Mouse (Mus musculus) stomach, embryonic 14.5 days (tissue): ENCODE measurements around the gene Sh2b2. TPM values are rescaled to one million over a fixed set of nuclear protein-coding genes. Genes with fewer than 3 reads are reported as not detected.
A peak's percentile ranks its signal among the peaks of the same experiment; 100 is the strongest.

Experiments
- ATAC-seq: fragments of 200-750 bp; cut with Nextera tagmentation; 2 replicates; pipeline ENCODE4 v1.8.0; 2017; ENCODE audit warnings: low read depth, moderate TSS enrichment; ENCODE audit not compliant: insufficient number of reproducible peaks, insufficient read depth, low FRiP score
- H3K27ac ChIP-seq: fragments of 300-500 bp; sonication (generic); 2 replicates; pipeline ENCODE4 v1.5.1; 2014; ENCODE audit warnings: mild to moderate bottlenecking, low read length, moderate library complexity, mixed read lengths
- H3K27me3 ChIP-seq: fragments of 300-500 bp; sonication (generic); 2 replicates; pipeline ENCODE4 v1.6.1; 2014; ENCODE audit warnings: low read length, control low read depth, mixed read lengths; ENCODE audit not compliant: control insufficient read depth, insufficient read depth
- H3K36me3 ChIP-seq: fragments of 300-500 bp; sonication (generic); 2 replicates; pipeline ENCODE4 v1.6.1; 2014; ENCODE audit warnings: mild to moderate bottlenecking, control low read depth, low read length, moderate library complexity, mixed read lengths; ENCODE audit not compliant: control insufficient read depth, insufficient read depth
- H3K4me1 ChIP-seq: fragments of 300-500 bp; sonication (generic); 2 replicates; pipeline ENCODE4 v1.6.1; 2014; ENCODE audit warnings: low read length, control low read depth, mixed read lengths; ENCODE audit not compliant: control insufficient read depth, insufficient read depth
- H3K4me2 ChIP-seq: fragments of 300-500 bp; sonication (generic); replicated peaks from 2 replicates; pipeline ENCODE4 v1.6.1; 2014; ENCODE audit warnings: low read depth, low read length, control low read depth
- H3K4me3 ChIP-seq: fragments of 300-500 bp; sonication (generic); 2 replicates; pipeline ENCODE4 v1.5.1; 2014; ENCODE audit warnings: low read depth, low read length, control low read depth
- H3K9ac ChIP-seq: fragments of 300-500 bp; sonication (generic); replicated peaks from 2 replicates; pipeline ENCODE4 v1.6.1; 2014; ENCODE audit warnings: low read depth, mild to moderate bottlenecking, control low read depth, low read length, moderate library complexity, mixed read lengths
- H3K9me3 ChIP-seq: fragments of 300-500 bp; sonication (generic); 2 replicates; pipeline ENCODE4 v1.6.1; 2016; ENCODE audit warnings: low read depth, low read length, control low read depth; ENCODE audit not compliant: control insufficient read depth
- WGBS: fragments of 180-500 bp; shearing (Covaris S2); extraction: QIAGEN DNeasy Blood & Tissue Kit; methylation state at CpG from one replicate; pipeline ENCODE4 v1.1.7; 2014; 5-methylcytosine and 5-hydroxymethylcytosine counted together
- polyA plus RNA-seq: library from polyadenylated mRNA; unstranded; fragments of >200 nt; fragmentation: Nextera tagmentation; extraction: Ambion mirVana; gene quantifications from 2 replicates; pipeline ENCODE4 v1.2.1, GENCODE M21; 2014

Sh2b2 gene
- polyA plus RNA-seq, 1 experiment from 2014 or later: 3.3 TPM

DNA sequence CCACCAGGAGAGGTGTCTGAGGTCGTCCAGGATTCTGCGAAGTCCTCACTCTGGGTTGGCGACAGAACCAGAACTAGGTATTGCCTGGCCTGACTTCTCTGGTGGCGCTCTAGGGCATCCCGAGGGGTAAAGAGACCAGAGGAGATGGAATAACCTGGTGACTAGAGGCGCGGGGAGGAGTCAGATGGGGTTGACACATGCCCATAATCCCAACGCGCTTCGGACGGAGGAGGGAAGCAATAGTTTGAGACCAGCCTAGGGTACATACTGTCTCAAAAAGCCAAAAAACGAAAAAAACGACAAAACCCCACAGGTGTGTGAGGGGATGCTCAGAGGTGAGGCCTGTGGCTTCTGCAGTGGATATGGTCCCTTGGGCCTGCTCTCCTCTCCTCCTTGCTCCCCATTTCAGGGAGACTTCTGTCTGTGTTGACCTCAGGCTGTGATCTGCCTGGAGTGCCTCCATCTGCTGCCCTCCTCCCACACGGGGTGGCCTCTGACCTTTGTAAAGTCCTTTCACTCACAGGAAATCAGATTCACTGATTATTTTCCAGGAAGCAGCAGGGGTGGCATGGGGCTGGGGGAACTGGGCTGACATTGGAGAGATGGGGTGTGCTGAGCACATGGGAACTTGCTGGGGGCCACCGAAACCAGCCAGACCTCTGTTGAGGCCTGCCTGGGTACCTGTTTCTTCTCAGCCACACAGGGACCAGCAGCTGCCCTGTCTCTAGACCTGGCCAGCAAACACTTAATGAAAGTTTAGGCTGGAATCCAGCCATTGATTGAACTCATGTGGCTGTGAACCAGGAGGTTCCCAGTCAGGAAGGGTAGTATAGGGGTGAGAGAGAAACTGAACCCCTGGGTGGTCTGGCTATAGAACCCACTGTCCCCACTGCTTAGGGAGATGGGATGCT lies 560 bp downstream of the Sh2b2 start:
- no peak for ATAC-seq
- peak overlapping the region; percentile 95 for H3K4me2 ChIP-seq
- H3K4me1 ChIP-seq: peaks cover 6% of the 10 kb centered on the region; the same call in 1 of the 2 replicates
- H3K9ac ChIP-seq: no peak overlapping the region
- H3K27ac ChIP-seq: no peak overlapping the region; the same call in 1 of the 2 replicates
- peak overlapping the region; percentile 67 for H3K4me3 ChIP-seq
- no peaks in the 10 kb centered on the region for H3K27me3 ChIP-seq
- no peaks in the 10 kb centered on the region for H3K9me3 ChIP-seq
- 19% methylated on average over 15 of the region's 15 CpGs for WGBS
- no peaks in the 10 kb centered on the region for H3K36me3 ChIP-seq

DNA sequence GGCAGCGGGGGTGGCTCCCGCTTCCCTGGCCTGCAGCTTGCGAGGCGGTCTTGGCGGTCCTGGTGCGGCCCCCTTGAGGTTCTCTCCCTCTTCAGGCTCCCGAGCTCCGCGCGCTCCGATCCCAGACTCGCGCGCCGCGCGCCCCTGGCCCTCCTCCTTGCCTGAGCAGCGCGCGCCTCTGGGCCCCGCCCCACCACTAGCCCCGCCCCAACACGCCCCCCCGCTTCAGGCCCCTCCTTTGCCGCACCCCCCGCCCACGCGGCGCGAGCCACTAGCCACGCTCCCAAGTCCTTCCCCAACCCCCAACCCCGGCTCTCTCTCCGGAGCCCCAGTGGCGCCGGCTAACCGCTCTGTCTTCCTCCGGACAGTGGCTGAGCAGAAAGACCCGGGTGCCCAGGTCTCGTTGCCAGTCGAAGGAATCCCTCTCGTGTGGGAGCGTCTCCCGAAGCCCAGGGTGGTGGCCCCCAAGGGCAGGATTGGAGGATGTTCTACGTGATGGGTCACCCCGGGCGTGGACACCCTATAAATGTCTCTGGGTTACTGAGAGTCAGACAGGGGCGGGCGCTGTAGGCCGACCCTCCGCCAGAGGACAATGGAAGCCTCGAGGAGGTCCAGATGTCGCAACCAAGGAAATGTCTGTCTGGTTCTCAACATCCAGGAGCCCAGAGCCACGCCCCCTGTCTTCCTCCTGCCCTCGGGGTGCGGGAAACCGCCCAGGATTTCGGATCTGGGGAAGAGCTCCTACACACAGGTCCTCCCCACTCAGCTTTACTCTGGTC lies 1.4 kb downstream of the Sh2b2 start:
- Histone ChIP-seq H3K9me3 (no peaks in the 10 kb centered on the region), H3K4me3 (peak overlapping the region; percentile 67), H3K36me3 (no peaks in the 10 kb centered on the region), H3K4me2 (peak overlapping the region; percentile 95), H3K27ac (peak overlapping the region; percentile 61; the same call in 1 of the 2 replicates), H3K9ac (peak overlapping the region; percentile 53), H3K27me3 (no peaks in the 10 kb centered on the region), H3K4me1 (peaks cover 6% of the 10 kb centered on the region; the same call in 1 of the 2 replicates)
- peak; percentile 84 for ATAC-seq
- under 1% methylated on average over 54 of the region's 57 CpGs for WGBS

DNA sequence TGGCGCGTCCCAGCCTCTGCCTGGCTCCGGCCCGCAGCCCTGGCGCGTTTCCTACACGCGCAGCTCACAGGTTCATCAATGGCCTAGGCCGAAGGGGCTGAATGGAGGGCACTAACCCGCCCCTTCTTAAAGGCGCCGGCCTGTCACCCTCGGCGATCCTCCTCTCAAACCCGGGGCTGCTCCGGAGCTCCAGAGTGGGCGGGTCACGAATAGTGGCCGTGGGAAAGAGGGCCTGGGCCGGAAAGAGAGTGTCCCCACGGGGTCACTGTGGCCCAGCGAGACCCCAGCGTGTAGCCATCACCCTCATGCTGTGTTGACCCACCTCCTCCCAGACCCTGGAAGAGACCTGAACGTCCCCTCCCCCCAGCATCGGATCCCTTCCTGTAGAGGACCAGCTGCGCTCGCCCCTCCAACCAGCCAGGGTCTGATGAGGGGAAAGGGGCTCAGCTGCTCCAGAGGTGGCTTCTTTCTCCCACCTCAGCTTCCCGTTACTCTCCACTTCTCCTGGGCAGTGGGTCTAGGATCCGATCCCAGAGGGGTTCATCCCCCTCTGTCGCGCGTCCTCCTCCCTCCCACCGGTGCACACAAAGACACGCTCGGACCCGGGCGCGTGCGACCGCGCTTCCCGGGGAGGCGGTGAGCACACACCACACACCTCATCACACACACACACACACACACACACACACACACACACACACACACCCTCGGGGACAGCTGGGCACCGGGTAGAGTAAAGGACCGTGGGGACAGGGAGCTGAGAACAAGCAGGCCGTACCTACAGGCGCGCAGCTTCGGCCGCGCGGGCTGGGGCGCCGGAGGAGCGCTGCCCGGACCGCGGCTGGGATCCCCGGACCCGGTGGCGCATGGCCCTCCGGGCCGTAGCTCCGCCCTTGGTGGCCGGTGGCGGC lies 2.2 kb downstream of the Sh2b2 start:
- H3K4me2 ChIP-seq: peak overlapping the region; percentile 95
- no peaks in the 10 kb centered on the region for H3K27me3 ChIP-seq
- H3K9ac ChIP-seq: peak overlapping the region; percentile 53
- no peaks in the 10 kb centered on the region for H3K9me3 ChIP-seq
- peak; percentile 39; the same call in 1 of the 2 replicates for ATAC-seq
- no peak overlapping the region; the same call in 1 of the 2 replicates for H3K27ac ChIP-seq
- WGBS: under 1% methylated on average over 64 of the region's 67 CpGs
- H3K36me3 ChIP-seq: no peaks in the 10 kb centered on the region
- H3K4me1 ChIP-seq: peaks cover 6% of the 10 kb centered on the region; the same call in 1 of the 2 replicates
- H3K4me3 ChIP-seq: peak overlapping the region; percentile 67

DNA sequence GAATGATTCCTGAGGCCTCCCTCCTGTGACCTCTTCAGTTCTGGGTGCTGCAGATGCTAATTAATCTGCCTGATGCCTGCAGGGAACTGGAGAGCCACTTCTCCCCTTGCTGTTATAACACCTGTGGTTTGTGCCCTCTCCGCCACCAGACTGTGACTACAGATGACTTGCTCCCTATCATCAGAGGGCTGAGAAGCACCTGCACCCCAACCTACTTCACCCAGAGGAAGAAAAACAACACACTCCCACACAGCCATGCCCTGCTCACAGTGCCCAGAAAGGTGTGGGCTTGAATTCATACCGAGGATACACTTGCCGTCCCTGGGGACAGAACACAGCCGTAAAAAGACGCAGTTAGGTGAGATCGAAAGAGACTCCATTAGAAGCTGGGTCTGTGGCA lies 5.2 kb downstream of the Sh2b2 start:
- Histone ChIP-seq H3K27me3 (no peaks in the 10 kb centered on the region), H3K36me3 (no peaks in the 10 kb centered on the region), H3K4me3 (no peak overlapping the region), H3K4me1 (peaks cover 9% of the 10 kb centered on the region; the same call in 1 of the 2 replicates), H3K4me2 (no peak overlapping the region), H3K9ac (no peak overlapping the region), H3K27ac (no peak overlapping the region), H3K9me3 (no peaks in the 10 kb centered on the region)
- no peak for ATAC-seq
- WGBS: 82% methylated on average over 6 of the region's 6 CpGs

DNA sequence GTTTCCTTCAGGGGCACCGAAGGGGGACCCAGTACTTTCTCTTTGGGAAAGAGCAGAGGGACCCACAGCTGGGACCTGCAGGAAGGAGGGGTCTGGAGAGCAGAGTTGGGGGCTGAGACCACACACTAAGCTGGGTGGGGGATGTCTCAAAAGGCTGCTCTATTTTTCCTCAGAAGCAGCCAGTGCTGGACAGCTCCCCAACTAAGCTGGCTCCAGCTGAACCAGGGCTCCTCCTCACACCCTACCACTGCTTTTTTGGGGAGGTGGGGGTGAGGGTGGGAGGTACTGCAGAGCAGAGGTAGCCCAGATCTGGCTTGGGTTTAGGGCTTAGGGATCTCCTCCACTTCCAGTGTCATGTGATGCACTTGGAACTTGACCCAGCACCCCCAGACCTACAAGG lies 6.0 kb downstream of the Sh2b2 start:
- no peaks in the 10 kb centered on the region for H3K9me3 ChIP-seq
- no peak for ATAC-seq
- H3K4me1 ChIP-seq: 0 out of 2 replicates have a peak, but pooled peaks cover 9% of the 10 kb centered on the region
- H3K9ac ChIP-seq: no peak overlapping the region
- H3K4me2 ChIP-seq: no peak overlapping the region
- H3K4me3 ChIP-seq: no peak overlapping the region
- no peak overlapping the region for H3K27ac ChIP-seq
- no peaks in the 10 kb centered on the region for H3K36me3 ChIP-seq
- WGBS: 30% methylated on average over 1 of the region's 1 CpGs
- no peaks in the 10 kb centered on the region for H3K27me3 ChIP-seq

DNA sequence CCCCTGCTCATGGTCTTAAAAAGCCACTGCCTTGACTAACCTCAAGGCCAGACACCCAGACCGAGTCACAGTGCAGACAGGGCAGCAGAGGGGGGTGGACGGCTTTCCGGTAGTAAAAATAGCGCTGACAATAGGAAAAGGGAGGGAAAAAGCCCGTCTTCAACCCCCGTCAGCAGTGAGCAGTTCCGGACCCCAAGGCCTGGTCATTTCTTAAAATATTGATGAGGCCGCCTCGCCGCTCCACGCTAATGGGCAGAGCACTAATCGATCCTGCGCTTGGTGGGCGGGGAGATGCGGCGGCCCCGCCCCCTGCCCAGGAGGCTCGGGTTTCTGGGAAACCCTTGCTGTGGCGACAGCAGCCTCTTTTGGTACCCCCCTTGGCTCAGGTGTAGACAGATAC lies 8.7 kb downstream of the Sh2b2 start:
- H3K9ac ChIP-seq: no peak overlapping the region

DNA sequence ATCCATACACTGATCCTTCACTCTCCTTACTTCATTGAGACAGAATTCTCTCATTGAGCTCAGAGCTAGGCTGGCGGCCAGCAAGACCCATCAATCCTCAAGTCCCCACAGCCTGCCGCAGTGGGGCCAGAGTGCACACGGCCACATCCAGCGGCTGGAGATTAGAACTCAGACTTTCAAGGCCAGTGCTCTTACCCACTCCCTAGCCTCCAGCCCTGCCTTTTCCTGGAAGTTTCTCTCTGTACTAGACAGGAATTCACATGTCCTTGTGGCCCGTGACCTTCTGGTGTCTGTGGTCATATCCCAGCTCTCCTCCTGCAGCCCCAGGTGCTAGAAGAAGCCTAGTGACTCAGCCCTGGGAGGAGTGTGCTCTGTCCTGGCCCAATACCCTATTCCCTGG lies 9.7 kb downstream of the Sh2b2 start:
- H3K27ac ChIP-seq: no peak overlapping the region
- ATAC-seq: no peak
- H3K27me3 ChIP-seq: no peaks in the 10 kb centered on the region
- no peak overlapping the region for H3K4me2 ChIP-seq
- no peak overlapping the region for H3K9ac ChIP-seq
- H3K4me1 ChIP-seq: 0 out of 2 replicates have a peak, but pooled peaks cover 3% of the 10 kb centered on the region
- no peaks in the 10 kb centered on the region for H3K9me3 ChIP-seq
- no peaks in the 10 kb centered on the region for H3K36me3 ChIP-seq
- 68% methylated on average over 5 of the region's 5 CpGs for WGBS
- H3K4me3 ChIP-seq: no peak overlapping the region

More for the DNA sequence above, 8.7 kb downstream of the Sh2b2 start:
- WGBS: 5% methylated on average over 19 of the region's 19 CpGs
- Histone ChIP-seq H3K9me3 (no peaks in the 10 kb centered on the region), H3K4me3 (no peak overlapping the region), H3K4me1 (0 out of 2 replicates have a peak, but pooled peaks cover 3% of the 10 kb centered on the region), H3K27ac (no peak overlapping the region), H3K27me3 (no peaks in the 10 kb centered on the region), H3K4me2 (peak overlapping the region; percentile 39), H3K36me3 (no peaks in the 10 kb centered on the region)
- no peak for ATAC-seq
